Mouse (Mus musculus) heart, adult 2 months (tissue): ENCODE data around the gene Msrb3. TPM values are rescaled to one million over a fixed set of nuclear protein-coding genes. Genes with fewer than 3 reads are reported as not detected.

Experiments used
- DNase-seq, 2 experiments: peaks; one replicate each; pipeline ENCODE4 v3.0.0; 2021
- H3K27ac ChIP-seq: fragments of 200-600 bp; 2 replicates; pipeline ENCODE4 v1.8.1; 2022
- H3K27me3 ChIP-seq: fragments of 200-500 bp; 2 replicates; pipeline ENCODE4 v1.6.1; 2012; ENCODE audit warnings: mild to moderate bottlenecking, low read length, inconsistent platforms, mixed read lengths; ENCODE audit not compliant: control insufficient read depth, insufficient read depth
- H3K36me3 ChIP-seq: fragments of 200-500 bp; 2 replicates; pipeline ENCODE4 v1.6.1; 2012; ENCODE audit warnings: low read length, inconsistent platforms; ENCODE audit not compliant: control insufficient read depth, insufficient read depth
- H3K4me1 ChIP-seq: fragments of 200-500 bp; 2 replicates; pipeline ENCODE4 v1.6.1; 2011; ENCODE audit warnings: low read length; ENCODE audit not compliant: control insufficient read depth, insufficient read depth
- H3K4me3 ChIP-seq: fragments of 200-600 bp; 2 replicates; pipeline ENCODE4 v1.8.1; 2022
- H3K79me2 ChIP-seq: fragments of 200-500 bp; replicated peaks from 2 replicates; pipeline ENCODE4 v1.6.1; 2012; ENCODE audit warnings: mild to moderate bottlenecking, inconsistent platforms, low read length, moderate library complexity, mixed read lengths; ENCODE audit not compliant: control insufficient read depth, insufficient read depth
- H3K9ac ChIP-seq: fragments of 200-500 bp; 2 replicates; pipeline ENCODE4 v1.6.1; 2012; ENCODE audit warnings: low read depth, mild to moderate bottlenecking, control low read depth, inconsistent platforms, low read length, mixed read lengths
- CTCF ChIP-seq: fragments of 200-600 bp; IDR thresholded peaks from 2 replicates; pipeline ENCODE4 v1.8.1; 2022; ENCODE audit warnings: antibody characterized with exemption, mild to moderate bottlenecking, moderate library complexity
- EP300 ChIP-seq: fragments of 200-500 bp; IDR thresholded peaks from 2 replicates; pipeline ENCODE4 v1.6.1; 2011; ENCODE audit warnings: low read depth, low read length, control low read depth; ENCODE audit not compliant: insufficient read depth
- POLR2A ChIP-seq: fragments of 200-500 bp; IDR thresholded peaks from 2 replicates; pipeline ENCODE4 v1.6.1; 2011; ENCODE audit warnings: mild to moderate bottlenecking, low read depth, low read length, control low read depth; ENCODE audit not compliant: insufficient read depth
- WGBS: fragments of 180-500 bp; shearing (Covaris S2); methylation state at CpG from one replicate; pipeline ENCODE4 v1.1.7; 2018; 5-methylcytosine and 5-hydroxymethylcytosine counted together
- intact Hi-C: fragments of 180-260 bp; cut with DNase I; formaldehyde crosslinking; loops from one replicate; pipeline ENCODE4 v1.15.1; 2025
- polyA plus RNA-seq: library from polyadenylated mRNA; depleted of rRNA; stranded (reverse); fragments of >200 nt; gene quantifications from 2 replicates; pipeline ENCODE4 v1.2.3, GENCODE M21; 2012; rRNA removed
- total RNA-seq, 2 experiments: library from RNA; stranded (reverse); gene quantifications; 2 replicates each; pipeline ENCODE4 v1.2.3; 2021

The Msrb3 gene
- total and polyA plus RNA-seq, 3 experiments, result 53.5 to 92.5 (median 88.7) TPM

GRCm38 (mm10) chr10:120744441-120745137, 154.3 kb downstream of the Msrb3 start:
- Histone ChIP-seq H3K9ac (no peak overlapping the region; the same call in 1 of the 2 replicates), H3K27ac (no peak overlapping the region), H3K79me2 (no peaks in the 10 kb centered on the region), H3K27me3 (no peaks in the 10 kb centered on the region), H3K36me3 (no peaks in the 10 kb centered on the region), H3K4me3 (no peak overlapping the region; the same call in 1 of the 2 replicates), H3K4me1 (no peaks in the 10 kb centered on the region)
- intact Hi-C loops, result no loop called here
- WGBS, result 22% methylated on average over 15 of the region's 15 CpGs
- TF ChIP-seq EP300 (no peak), CTCF (no peak), POLR2A (no peak)
- DNase-seq, result no peak

GRCm38 (mm10) chr10:120736508-120737069, 162.3 kb downstream of the Msrb3 start:
- H3K4me3 ChIP-seq, result no peak overlapping the region

GRCm38 (mm10) chr10:120735722-120736507, 163.0 kb downstream of the Msrb3 start:
- DNase-seq, result no peak
- Histone ChIP-seq H3K4me3 (no peak overlapping the region), H3K4me1 (no peaks in the 10 kb centered on the region), H3K36me3 (no peaks in the 10 kb centered on the region), H3K27me3 (no peaks in the 10 kb centered on the region; the same call in 1 of the 2 replicates), H3K27ac (no peak overlapping the region), H3K79me2 (no peaks in the 10 kb centered on the region), H3K9ac (no peak overlapping the region)
- TF ChIP-seq EP300 (no peak), POLR2A (no peak), CTCF (no peak)
- 17% methylated on average over 25 of the region's 25 CpGs for WGBS
- intact Hi-C loops, result no loop called here

More at GRCm38 (mm10) chr10:120736508-120737069, 162.3 kb downstream of the Msrb3 start:
- Histone ChIP-seq H3K27me3 (no peaks in the 10 kb centered on the region; the same call in 1 of the 2 replicates), H3K9ac (no peak overlapping the region), H3K4me1 (no peaks in the 10 kb centered on the region), H3K27ac (no peak overlapping the region), H3K36me3 (no peaks in the 10 kb centered on the region), H3K79me2 (no peaks in the 10 kb centered on the region)
- WGBS, result 57% methylated on average over 14 of the region's 14 CpGs
- no peak for DNase-seq
- intact Hi-C loops, result no loop called here
- TF ChIP-seq POLR2A (no peak), EP300 (no peak), CTCF (no peak)

- no peak for DNase-seq
- TF ChIP-seq CTCF, result no peak
- TF ChIP-seq POLR2A, result no peak
- TF ChIP-seq EP300, result no peak
- intact Hi-C loops, result no loop called here
- WGBS, result 93% methylated on average over 2 of the region's 2 CpGs
- Histone ChIP-seq H3K79me2 (no peaks in the 10 kb centered on the region), H3K27me3 (no peaks in the 10 kb centered on the region; the same call in 1 of the 2 replicates), H3K4me3 (no peak overlapping the region), H3K27ac (no peak overlapping the region), H3K4me1 (no peaks in the 10 kb centered on the region), H3K36me3 (no peaks in the 10 kb centered on the region), H3K9ac (no peak overlapping the region)
Measured at GRCm38 (mm10) chr10:120734364-120734763, 164.5 kb downstream of the Msrb3 start.

Other genes starting within 250 kb of the Msrb3 start
- gene Lemd3, start 80.2 kb upstream of the Msrb3 start, total RNA-seq, result 10 to 100 TPM; 12.3 to 13.2 TPM
- 2.8 and 6.5 TPM in 2 replicates for gene Lemd3, start 80.2 kb upstream of the Msrb3 start, polyA plus RNA-seq
- 1 to 10 TPM; 2.0 to 2.4 TPM for gene Wif1, start 134.9 kb upstream of the Msrb3 start, total RNA-seq
- gene Wif1, start 134.9 kb upstream of the Msrb3 start, polyA plus RNA-seq, result 8.6 and 12.8 TPM in 2 replicates